Mouse (Mus musculus): Measurements from ENCODE around the gene Vmn1r35. TPM values are rescaled to one million over a fixed set of nuclear protein-coding genes. Genes with fewer than 3 reads are reported as not detected.
"Not testable (repeated sequence)": the region's sequence is repeated elsewhere in the genome, so short reads cannot be mapped to it uniquely, and the experiment has no call there.

Vmn1r35 gene
- total RNA-seq (2021): not detected
- long read RNA-seq, experiment 1: 0 reads
- long read RNA-seq, experiment 2: 0 reads

GRCm38 (mm10) chr6:66685806-66686205, at the start of gene Vmn1r35:
Vmn1r35 (minus strand) TSS chr6:66685906.
- intact Hi-C loops (cut with DNase I): no loop called here
- no peak for DNase-seq

GRCm38 (mm10) chr6:66729082-66729481, 43.4 kb upstream of the Vmn1r35 start, which contains the start of gene Vmn1r37:
Vmn1r37 (plus strand) TSS chr6:66729382.
- DNase-seq; intact Hi-C loops (cut with DNase I): not testable (repeated sequence)

GRCm38 (mm10) chr6:66719068-66719467, 33.4 kb upstream of the Vmn1r35 start, which contains the start of gene Vmn1r36:
Vmn1r36 (minus strand) TSS chr6:66719168.
- DNase-seq; intact Hi-C loops (cut with DNase I): not testable (repeated sequence)

- DNase-seq: no peak
- intact Hi-C loops (cut with DNase I): no loop called here
These were observed 28.1 kb upstream of the Vmn1r35 start for GRCm38 (mm10) chr6:66713854-66714253.

GRCm38 (mm10) chr6:66708901-66709300, 23.2 kb upstream of the Vmn1r35 start:
- no peak for DNase-seq
- intact Hi-C loops (cut with DNase I): no loop called here

- intact Hi-C loops (cut with DNase I): no loop called here
- no peak for DNase-seq
These were observed 41.9 kb downstream of the Vmn1r35 start, which contains the start of gene Vmn1r34 for GRCm38 (mm10) chr6:66643779-66644178. Vmn1r34 (minus strand) TSS chr6:66643879.

Other genes with a start within 250 kb of the Vmn1r35 start
- 1 to 10 TPM; 4.9 to 7.6 TPM for gene Mad2l1, start 150.5 kb downstream of the Vmn1r35 start, total RNA-seq (2021)
- gene Vmn1r32, start 125.8 kb downstream of the Vmn1r35 start, total RNA-seq (2021): not detected
- gene Vmn1r33, start 67.6 kb downstream of the Vmn1r35 start, total RNA-seq (2021): not detected
- not detected for gene Vmn1r34, start 42.0 kb downstream of the Vmn1r35 start, total RNA-seq (2021)
- not detected for gene Vmn1r36, start 33.3 kb upstream of the Vmn1r35 start, total RNA-seq (2021)
- not detected for gene Vmn1r37, start 43.5 kb upstream of the Vmn1r35 start, total RNA-seq (2021)
- gene Vmn1r38, start 96.7 kb upstream of the Vmn1r35 start, total RNA-seq (2021): not detected
- gene Vmn1r39, start 124.7 kb upstream of the Vmn1r35 start, total RNA-seq (2021): not detected
- gene Gng12, start 210.5 kb upstream of the Vmn1r35 start, total RNA-seq (2021): 10 to 100 TPM; 49.7 to 52.0 TPM